Mouse (Mus musculus): ENCODE results near the gene St6gal1. TPM values are rescaled to one million over a fixed set of nuclear protein-coding genes. Genes with fewer than 3 reads are reported as not detected.

The St6gal1 gene
- polyA plus RNA-seq, 1 experiment from 2014 or later = 22.4 TPM

GRCm38 (mm10) chr16:23370724-23371123 lies 146.2 kb downstream of the St6gal1 start:
- H3K27ac ChIP-seq (ENCODE audit: low read depth) = no peak overlapping the region
- no peak overlapping the region for H3K9ac ChIP-seq (ENCODE audit: low read length)
- no peak overlapping the region for H3K4me2 ChIP-seq (ENCODE audit: low read length)
- no peaks in the 10 kb centered on the region for H3K9me3 ChIP-seq (ENCODE audit: control insufficient read depth, low read length)
- no peak overlapping the region for H3K4me3 ChIP-seq (ENCODE audit: low read depth, low read length)
- no peaks in the 10 kb centered on the region for H3K36me3 ChIP-seq (ENCODE audit: control insufficient read depth, insufficient read depth, low read length)
- no peaks in the 10 kb centered on the region for H3K27me3 ChIP-seq (replicated peaks; ENCODE audit: control insufficient read depth, insufficient read depth, low read length)
- 77% methylated on average over 7 of the region's 7 CpGs for WGBS
- H3K4me1 ChIP-seq (replicated peaks; ENCODE audit: control insufficient read depth, insufficient read depth, low read length) = no peaks in the 10 kb centered on the region
- ATAC-seq (replicated peaks; ENCODE audit: low FRiP score, low TSS enrichment, low read depth) (no peak), DNase-seq (ENCODE audit: low spot score) (no peak)

GRCm38 (mm10) chr16:23372340-23372739 lies 147.8 kb downstream of the St6gal1 start:
- no peak overlapping the region for H3K4me3 ChIP-seq (ENCODE audit: low read depth, low read length)
- 51% methylated on average over 2 of the region's 2 CpGs for WGBS
- ATAC-seq (replicated peaks; ENCODE audit: low FRiP score, low TSS enrichment, low read depth) (no peak), DNase-seq (ENCODE audit: low spot score) (no peak)
- H3K4me1 ChIP-seq (replicated peaks; ENCODE audit: control insufficient read depth, insufficient read depth, low read length) = no peaks in the 10 kb centered on the region
- H3K36me3 ChIP-seq (ENCODE audit: control insufficient read depth, insufficient read depth, low read length) = no peaks in the 10 kb centered on the region
- no peak overlapping the region for H3K4me2 ChIP-seq (ENCODE audit: low read length)
- no peaks in the 10 kb centered on the region for H3K27me3 ChIP-seq (replicated peaks; ENCODE audit: control insufficient read depth, insufficient read depth, low read length)
- no peak overlapping the region for H3K9ac ChIP-seq (ENCODE audit: low read length)
- no peak overlapping the region for H3K27ac ChIP-seq (ENCODE audit: low read depth)
- H3K9me3 ChIP-seq (ENCODE audit: control insufficient read depth, low read length) = no peaks in the 10 kb centered on the region

GRCm38 (mm10) chr16:23374068-23374467 lies 149.5 kb downstream of the St6gal1 start:
- Histone ChIP-seq H3K27me3 (replicated peaks; ENCODE audit: control insufficient read depth, insufficient read depth, low read length) (no peaks in the 10 kb centered on the region), H3K4me2 (ENCODE audit: low read length) (no peak overlapping the region), H3K9me3 (ENCODE audit: control insufficient read depth, low read length) (no peaks in the 10 kb centered on the region), H3K36me3 (ENCODE audit: control insufficient read depth, insufficient read depth, low read length) (no peaks in the 10 kb centered on the region), H3K9ac (ENCODE audit: low read length) (no peak overlapping the region), H3K4me1 (replicated peaks; ENCODE audit: control insufficient read depth, insufficient read depth, low read length) (no peaks in the 10 kb centered on the region), H3K27ac (ENCODE audit: low read depth) (no peak overlapping the region), H3K4me3 (ENCODE audit: low read depth, low read length) (no peak overlapping the region)
- ATAC-seq (replicated peaks; ENCODE audit: low FRiP score, low TSS enrichment, low read depth) (no peak), DNase-seq (ENCODE audit: low spot score) (no peak)
- 92% methylated on average over 4 of the region's 4 CpGs for WGBS

GRCm38 (mm10) chr16:23374938-23375337 lies 150.4 kb downstream of the St6gal1 start:
- DNase-seq (ENCODE audit: low spot score) (no peak), ATAC-seq (replicated peaks; ENCODE audit: low FRiP score, low TSS enrichment, low read depth) (no peak)
- H3K27me3 ChIP-seq (replicated peaks; ENCODE audit: control insufficient read depth, insufficient read depth, low read length) = no peaks in the 10 kb centered on the region
- H3K4me2 ChIP-seq (ENCODE audit: low read length) = no peak overlapping the region
- 48% methylated on average over 5 of the region's 5 CpGs for WGBS
- no peaks in the 10 kb centered on the region for H3K4me1 ChIP-seq (replicated peaks; ENCODE audit: control insufficient read depth, insufficient read depth, low read length)
- H3K4me3 ChIP-seq (ENCODE audit: low read depth, low read length) = no peak overlapping the region
- H3K27ac ChIP-seq (ENCODE audit: low read depth) = no peak overlapping the region
- no peaks in the 10 kb centered on the region for H3K36me3 ChIP-seq (ENCODE audit: control insufficient read depth, insufficient read depth, low read length)
- H3K9ac ChIP-seq (ENCODE audit: low read length) = no peak overlapping the region
- no peaks in the 10 kb centered on the region for H3K9me3 ChIP-seq (ENCODE audit: control insufficient read depth, low read length)

GRCm38 (mm10) chr16:23376189-23376588 lies 151.6 kb downstream of the St6gal1 start:
- Histone ChIP-seq H3K4me3 (ENCODE audit: low read depth, low read length) (no peak overlapping the region), H3K36me3 (ENCODE audit: control insufficient read depth, insufficient read depth, low read length) (no peaks in the 10 kb centered on the region), H3K4me2 (ENCODE audit: low read length) (no peak overlapping the region), H3K9ac (ENCODE audit: low read length) (no peak overlapping the region), H3K9me3 (ENCODE audit: control insufficient read depth, low read length) (no peaks in the 10 kb centered on the region), H3K27ac (ENCODE audit: low read depth) (no peak overlapping the region), H3K4me1 (replicated peaks; ENCODE audit: control insufficient read depth, insufficient read depth, low read length) (no peaks in the 10 kb centered on the region), H3K27me3 (replicated peaks; ENCODE audit: control insufficient read depth, insufficient read depth, low read length) (no peaks in the 10 kb centered on the region)
- DNase-seq (ENCODE audit: low spot score) (no peak), ATAC-seq (replicated peaks; ENCODE audit: low FRiP score, low TSS enrichment, low read depth) (no peak)
- WGBS = 50% methylated on average over 10 of the region's 10 CpGs

GRCm38 (mm10) chr16:23379536-23380230 lies 155.1 kb downstream of the St6gal1 start:
- H3K36me3 ChIP-seq (ENCODE audit: control insufficient read depth, insufficient read depth, low read length) = no peaks in the 10 kb centered on the region
- 83% methylated on average over 3 of the region's 3 CpGs for WGBS
- no peaks in the 10 kb centered on the region for H3K4me1 ChIP-seq (replicated peaks; ENCODE audit: control insufficient read depth, insufficient read depth, low read length)
- no peak for ATAC-seq (replicated peaks; ENCODE audit: low FRiP score, low TSS enrichment, low read depth)
- no peak overlapping the region for H3K4me3 ChIP-seq (ENCODE audit: low read depth, low read length)
- no peak for DNase-seq (ENCODE audit: low spot score)
- no peak overlapping the region for H3K4me2 ChIP-seq (ENCODE audit: low read length)
- no peak overlapping the region for H3K27ac ChIP-seq (ENCODE audit: low read depth)
- no peaks in the 10 kb centered on the region for H3K27me3 ChIP-seq (replicated peaks; ENCODE audit: control insufficient read depth, insufficient read depth, low read length)
- no peak overlapping the region for H3K9ac ChIP-seq (ENCODE audit: low read length)
- H3K9me3 ChIP-seq (ENCODE audit: control insufficient read depth, low read length) = no peaks in the 10 kb centered on the region

GRCm38 (mm10) chr16:23384304-23384703 lies 159.8 kb downstream of the St6gal1 start:
- Histone ChIP-seq H3K27ac (ENCODE audit: low read depth) (no peak overlapping the region), H3K27me3 (replicated peaks; ENCODE audit: control insufficient read depth, insufficient read depth, low read length) (no peaks in the 10 kb centered on the region), H3K4me1 (replicated peaks; ENCODE audit: control insufficient read depth, insufficient read depth, low read length) (no peaks in the 10 kb centered on the region), H3K9ac (ENCODE audit: low read length) (no peak overlapping the region), H3K4me2 (ENCODE audit: low read length) (no peak overlapping the region), H3K9me3 (ENCODE audit: control insufficient read depth, low read length) (no peaks in the 10 kb centered on the region), H3K36me3 (ENCODE audit: control insufficient read depth, insufficient read depth, low read length) (no peaks in the 10 kb centered on the region), H3K4me3 (ENCODE audit: low read depth, low read length) (no peak overlapping the region)
- DNase-seq (ENCODE audit: low spot score) = no peak
- ATAC-seq (replicated peaks; ENCODE audit: low FRiP score, low TSS enrichment, low read depth) = no peak

GRCm38 (mm10) chr16:23397931-23398330 lies 173.4 kb downstream of the St6gal1 start:
- no peaks in the 10 kb centered on the region; the same call in 1 of the 2 replicates for H3K9me3 ChIP-seq (ENCODE audit: control insufficient read depth, low read length)
- ATAC-seq (replicated peaks; ENCODE audit: low FRiP score, low TSS enrichment, low read depth) = no peak
- no peak for DNase-seq (ENCODE audit: low spot score)
- H3K36me3 ChIP-seq (ENCODE audit: control insufficient read depth, insufficient read depth, low read length) = no peaks in the 10 kb centered on the region
- no peak overlapping the region for H3K4me2 ChIP-seq (ENCODE audit: low read length)
- no peaks in the 10 kb centered on the region; the same call in 1 of the 2 replicates for H3K4me1 ChIP-seq (replicated peaks; ENCODE audit: control insufficient read depth, insufficient read depth, low read length)
- H3K9ac ChIP-seq (ENCODE audit: low read length) = no peak overlapping the region
- no peak overlapping the region for H3K27ac ChIP-seq (ENCODE audit: low read depth)
- no peak overlapping the region for H3K4me3 ChIP-seq (ENCODE audit: low read depth, low read length)
- WGBS = 92% methylated on average over 5 of the region's 5 CpGs
- H3K27me3 ChIP-seq (replicated peaks; ENCODE audit: control insufficient read depth, insufficient read depth, low read length) = no peaks in the 10 kb centered on the region

- DNase-seq (ENCODE audit: low spot score) (no peak), ATAC-seq (replicated peaks; ENCODE audit: low FRiP score, low TSS enrichment, low read depth) (no peak)
- WGBS = 25% methylated on average over 4 of the region's 4 CpGs
- no peak overlapping the region for H3K4me2 ChIP-seq (ENCODE audit: low read length)
- H3K4me1 ChIP-seq (replicated peaks; ENCODE audit: control insufficient read depth, insufficient read depth, low read length) = peaks cover 3% of the 10 kb centered on the region; the same call in 1 of the 2 replicates
- no peaks in the 10 kb centered on the region for H3K36me3 ChIP-seq (ENCODE audit: control insufficient read depth, insufficient read depth, low read length)
- no peak overlapping the region for H3K4me3 ChIP-seq (ENCODE audit: low read depth, low read length)
- no peaks in the 10 kb centered on the region for H3K9me3 ChIP-seq (ENCODE audit: control insufficient read depth, low read length)
- no peak overlapping the region for H3K27ac ChIP-seq (ENCODE audit: low read depth)
- no peaks in the 10 kb centered on the region for H3K27me3 ChIP-seq (replicated peaks; ENCODE audit: control insufficient read depth, insufficient read depth, low read length)
- H3K9ac ChIP-seq (ENCODE audit: low read length) = no peak overlapping the region
Observed at GRCm38 (mm10) chr16:23401463-23401862, 176.9 kb downstream of the St6gal1 start.
